Mouse (Mus musculus): ENCODE data around the gene Tmem150a. TPM values are rescaled to one million over a fixed set of nuclear protein-coding genes. Genes with fewer than 3 reads are reported as not detected.
A peak's percentile ranks its signal among the peaks of the same experiment; 100 is the strongest.

Gene Tmem150a
- total RNA-seq (2017): 1.4 to 2.3 TPM in 2 of 3 replicates, not detected in the other

GRCm38 (mm10) chr6:72355066-72355911 is at the start of gene Tmem150a:
TSS of gene Tmem150a (plus strand) at chr6:72355447.
- peak; percentile 20; the same call in 1 of the 2 replicates for ATAC-seq (replicated peaks; ENCODE audit: insufficient number of reproducible peaks, low FRiP score, low TSS enrichment, poor library complexity, severe bottlenecking)

- no peak for ATAC-seq (replicated peaks; ENCODE audit: insufficient number of reproducible peaks, low FRiP score, low TSS enrichment, poor library complexity, severe bottlenecking)
Measured at GRCm38 (mm10) chr6:72312198-72312597, 43.0 kb upstream of the Tmem150a start.

- ATAC-seq (replicated peaks; ENCODE audit: insufficient number of reproducible peaks, low FRiP score, low TSS enrichment, poor library complexity, severe bottlenecking): no peak
Measured at GRCm38 (mm10) chr6:72313124-72313867, 42.0 kb upstream of the Tmem150a start.

- ATAC-seq (replicated peaks; ENCODE audit: insufficient number of reproducible peaks, low FRiP score, low TSS enrichment, poor library complexity, severe bottlenecking): no peak
Measured at GRCm38 (mm10) chr6:72315384-72315783, 39.9 kb upstream of the Tmem150a start.

- ATAC-seq (replicated peaks; ENCODE audit: insufficient number of reproducible peaks, low FRiP score, low TSS enrichment, poor library complexity, severe bottlenecking): no peak
Measured at GRCm38 (mm10) chr6:72316044-72316443, 39.2 kb upstream of the Tmem150a start.

- no peak for ATAC-seq (replicated peaks; ENCODE audit: insufficient number of reproducible peaks, low FRiP score, low TSS enrichment, poor library complexity, severe bottlenecking)
Measured at GRCm38 (mm10) chr6:72318440-72318839, 36.8 kb upstream of the Tmem150a start.

- ATAC-seq (replicated peaks; ENCODE audit: insufficient number of reproducible peaks, low FRiP score, low TSS enrichment, poor library complexity, severe bottlenecking): no peak
Measured at GRCm38 (mm10) chr6:72319019-72319418, 36.2 kb upstream of the Tmem150a start.

GRCm38 (mm10) chr6:72322936-72323335 is 32.3 kb upstream of the Tmem150a start:
- no peak for ATAC-seq (replicated peaks; ENCODE audit: insufficient number of reproducible peaks, low FRiP score, low TSS enrichment, poor library complexity, severe bottlenecking)

- ATAC-seq (replicated peaks; ENCODE audit: insufficient number of reproducible peaks, low FRiP score, low TSS enrichment, poor library complexity, severe bottlenecking): no peak
Measured at GRCm38 (mm10) chr6:72323786-72324508, 31.3 kb upstream of the Tmem150a start.

- no peak for ATAC-seq (replicated peaks; ENCODE audit: insufficient number of reproducible peaks, low FRiP score, low TSS enrichment, poor library complexity, severe bottlenecking)
Measured at GRCm38 (mm10) chr6:72326274-72326673, 29.0 kb upstream of the Tmem150a start.

- ATAC-seq (replicated peaks; ENCODE audit: insufficient number of reproducible peaks, low FRiP score, low TSS enrichment, poor library complexity, severe bottlenecking): no peak
Measured at GRCm38 (mm10) chr6:72329019-72329418, 26.2 kb upstream of the Tmem150a start.

GRCm38 (mm10) chr6:72330133-72330532 is 25.1 kb upstream of the Tmem150a start:
- no peak for ATAC-seq (replicated peaks; ENCODE audit: insufficient number of reproducible peaks, low FRiP score, low TSS enrichment, poor library complexity, severe bottlenecking)

- no peak for ATAC-seq (replicated peaks; ENCODE audit: insufficient number of reproducible peaks, low FRiP score, low TSS enrichment, poor library complexity, severe bottlenecking)
Measured at GRCm38 (mm10) chr6:72333111-72333510, 22.1 kb upstream of the Tmem150a start.

- no peak for ATAC-seq (replicated peaks; ENCODE audit: insufficient number of reproducible peaks, low FRiP score, low TSS enrichment, poor library complexity, severe bottlenecking)
Measured at GRCm38 (mm10) chr6:72340481-72340880, 14.8 kb upstream of the Tmem150a start.

- no peak for ATAC-seq (replicated peaks; ENCODE audit: insufficient number of reproducible peaks, low FRiP score, low TSS enrichment, poor library complexity, severe bottlenecking)
Measured at GRCm38 (mm10) chr6:72344396-72345073, 10.7 kb upstream of the Tmem150a start.

GRCm38 (mm10) chr6:72345074-72345567 is 10.1 kb upstream of the Tmem150a start, which contains the start of gene Usp39:
TSS of gene Usp39 (minus strand) at chr6:72345184.
- peak; percentile 91 for ATAC-seq (replicated peaks; ENCODE audit: insufficient number of reproducible peaks, low FRiP score, low TSS enrichment, poor library complexity, severe bottlenecking)

- ATAC-seq (replicated peaks; ENCODE audit: insufficient number of reproducible peaks, low FRiP score, low TSS enrichment, poor library complexity, severe bottlenecking): no peak
Measured at GRCm38 (mm10) chr6:72345633-72346032, 9.6 kb upstream of the Tmem150a start.

GRCm38 (mm10) chr6:72346261-72346660 is 9.0 kb upstream of the Tmem150a start:
- no peak for ATAC-seq (replicated peaks; ENCODE audit: insufficient number of reproducible peaks, low FRiP score, low TSS enrichment, poor library complexity, severe bottlenecking)
